Mouse (Mus musculus) limb, embryonic 14.5 days (tissue): ENCODE measurements around the gene Ppm1b. TPM values are rescaled to one million over a fixed set of nuclear protein-coding genes. Genes with fewer than 3 reads are reported as not detected.

Experiments used
- ATAC-seq: fragments of 200-750 bp; cut with Nextera tagmentation; 2 replicates; pipeline ENCODE4 v1.8.0; 2017; ENCODE audit warnings: low read depth, moderate number of reproducible peaks, moderate TSS enrichment; ENCODE audit not compliant: low FRiP score
- DNase-seq: peaks from one replicate; pipeline ENCODE4 v3.0.0-alpha.2; 2015; ENCODE audit warnings: low spot score
- H3K27ac ChIP-seq: fragments of 300-500 bp; sonication (generic); replicated peaks from 2 replicates; pipeline ENCODE4 v1.5.1; 2014; ENCODE audit warnings: low read depth, mild to moderate bottlenecking, low read length, moderate library complexity, mixed read lengths
- H3K27me3 ChIP-seq: fragments of 300-500 bp; sonication (generic); 2 replicates; pipeline ENCODE4 v1.6.1; 2014; ENCODE audit warnings: low read length, mixed read lengths; ENCODE audit not compliant: control insufficient read depth, insufficient read depth
- H3K36me3 ChIP-seq: fragments of 300-500 bp; sonication (generic); 2 replicates; pipeline ENCODE4 v1.6.1; 2014; ENCODE audit warnings: mild to moderate bottlenecking, low read length, moderate library complexity, mixed read lengths; ENCODE audit not compliant: control insufficient read depth, insufficient read depth
- H3K4me1 ChIP-seq: fragments of 300-500 bp; sonication (generic); 2 replicates; pipeline ENCODE4 v1.6.1; 2014; ENCODE audit warnings: antibody characterized with exemption, low read length, mixed read lengths; ENCODE audit not compliant: control insufficient read depth, insufficient read depth
- H3K4me2 ChIP-seq: fragments of 300-500 bp; sonication (generic); replicated peaks from 2 replicates; pipeline ENCODE4 v1.6.1; 2014; ENCODE audit warnings: low read depth, mild to moderate bottlenecking, low read length, moderate library complexity; ENCODE audit not compliant: severe bottlenecking
- H3K4me3 ChIP-seq: fragments of 300-500 bp; sonication (generic); replicated peaks from 2 replicates; pipeline ENCODE4 v1.5.1; 2014; ENCODE audit warnings: low read length
- H3K9ac ChIP-seq: fragments of 300-500 bp; sonication (generic); 2 replicates; pipeline ENCODE4 v1.6.1; 2014; ENCODE audit warnings: mild to moderate bottlenecking, low read depth, low read length, moderate library complexity; ENCODE audit not compliant: severe bottlenecking
- H3K9me3 ChIP-seq: fragments of 300-500 bp; sonication (generic); 2 replicates; pipeline ENCODE4 v1.6.1; 2016; ENCODE audit warnings: low read length; ENCODE audit not compliant: control insufficient read depth
- POLR2A ChIP-seq: fragments of 200-500 bp; IDR thresholded peaks from 2 replicates; pipeline ENCODE4 v1.8.0; 2012; ENCODE audit warnings: inconsistent platforms, mild to moderate bottlenecking, moderate library complexity, borderline replicate concordance; ENCODE audit not compliant: insufficient read depth, insufficient read length; ENCODE audit errors: extremely low read depth
- WGBS: fragments of 180-500 bp; shearing (Covaris S2); extraction: QIAGEN DNeasy Blood & Tissue Kit; methylation state at CpG from one replicate; pipeline ENCODE4 v1.1.7; 2014; 5-methylcytosine and 5-hydroxymethylcytosine counted together
- polyA plus RNA-seq, 2 experiments: library from polyadenylated mRNA; depleted of rRNA in 1 of 2; stranded (reverse) in 1 of 2; unstranded in 1 of 2; fragments of >200 nt; fragmentation: Nextera tagmentation in 1 of 2; extraction: Ambion mirVana in 1 of 2; gene quantifications; 2 replicates each; pipeline versions ENCODE4 v1.2.1 to v1.2.3; 2012 to 2014

The Ppm1b gene
- polyA plus RNA-seq, 2 experiments: 59.9 to 69.3 TPM

- no peak overlapping the region for H3K9ac ChIP-seq
- no peak overlapping the region for H3K4me3 ChIP-seq
- no peak for ATAC-seq
- H3K4me2 ChIP-seq: no peak overlapping the region
- no peaks in the 10 kb centered on the region for H3K9me3 ChIP-seq
- 0 out of 2 replicates have a peak, but pooled peaks cover 6% of the 10 kb centered on the region for H3K4me1 ChIP-seq
- no peak overlapping the region for H3K27ac ChIP-seq
- 94% methylated on average over 4 of the region's 4 CpGs for WGBS
- no peaks in the 10 kb centered on the region for H3K36me3 ChIP-seq
- H3K27me3 ChIP-seq: no peaks in the 10 kb centered on the region
- no peak for TF ChIP-seq POLR2A
- no peak for DNase-seq
Observed at GRCm38 (mm10) chr17:84938215-84938614, 18.3 kb upstream of the Ppm1b start.

DNA sequence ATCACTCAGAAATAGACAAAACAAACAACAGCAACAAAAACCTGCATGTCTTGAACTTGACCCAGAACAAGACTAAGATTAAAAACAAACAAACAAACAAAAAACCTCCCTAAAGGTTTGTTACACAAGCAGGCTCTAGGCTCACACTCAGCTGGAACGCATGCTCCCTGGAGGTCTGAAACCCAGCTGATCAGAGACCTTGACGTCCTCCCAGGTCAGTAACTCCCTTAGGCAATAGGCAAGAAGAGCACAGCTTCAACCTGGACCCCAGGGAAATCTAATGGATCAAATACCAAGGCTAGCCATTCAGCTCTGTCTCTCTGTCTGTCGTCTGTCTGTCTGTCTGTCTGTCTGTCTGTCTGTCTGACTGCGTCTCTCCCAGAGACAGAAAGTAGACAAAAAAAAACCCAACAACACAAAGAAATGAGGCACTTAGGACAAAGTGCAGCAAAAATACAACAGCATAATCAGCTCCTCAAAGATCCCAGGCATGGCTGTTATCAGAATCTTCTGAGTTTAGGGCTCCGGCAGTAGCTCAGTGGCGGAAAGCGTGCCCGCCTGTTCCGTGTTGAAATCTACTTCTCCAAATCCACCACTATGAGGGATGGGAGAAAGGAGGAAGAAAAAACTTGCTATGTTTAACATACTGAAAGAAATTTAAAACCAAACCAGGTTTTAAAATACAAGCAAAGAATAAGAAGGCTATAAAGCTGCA is 16.4 kb upstream of the Ppm1b start:
- Histone ChIP-seq H3K9ac (no peak overlapping the region), H3K9me3 (no peaks in the 10 kb centered on the region), H3K4me3 (no peak overlapping the region), H3K27ac (no peak overlapping the region), H3K36me3 (no peaks in the 10 kb centered on the region), H3K4me1 (0 out of 2 replicates have a peak, but pooled peaks cover 6% of the 10 kb centered on the region), H3K4me2 (no peak overlapping the region), H3K27me3 (no peaks in the 10 kb centered on the region)
- ATAC-seq: no peak
- DNase-seq: no peak
- WGBS: 81% methylated on average over 9 of the region's 9 CpGs
- TF ChIP-seq POLR2A: no peak

DNA sequence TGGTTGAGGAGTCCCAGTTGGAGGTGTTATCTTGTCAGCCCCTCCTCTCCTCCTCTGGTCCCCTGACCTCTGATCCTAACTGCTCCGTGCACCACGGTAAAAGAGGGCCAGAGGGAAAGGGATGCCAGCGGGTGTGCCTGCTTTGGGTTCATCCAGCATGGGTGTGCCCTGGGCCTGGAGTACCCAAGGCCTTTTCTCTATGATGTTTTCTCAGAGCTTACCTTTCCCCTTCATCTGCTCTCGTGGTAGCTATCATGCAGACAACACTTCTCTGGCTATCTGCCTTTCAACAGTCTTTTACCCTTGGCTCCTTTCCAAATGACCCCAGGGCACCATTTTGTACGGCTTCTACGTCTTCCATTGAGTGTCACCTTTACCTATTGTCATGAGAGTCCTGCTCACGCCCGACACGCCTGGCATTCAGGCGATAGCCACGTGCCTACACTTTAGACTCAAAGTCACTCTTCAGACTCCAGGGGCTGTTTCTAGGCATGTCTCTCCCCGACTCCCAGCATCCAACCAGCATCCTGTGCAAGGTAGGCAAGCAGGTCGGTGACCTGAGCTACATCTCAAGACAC is 15.2 kb upstream of the Ppm1b start:
- H3K9ac ChIP-seq: no peak overlapping the region
- H3K36me3 ChIP-seq: no peaks in the 10 kb centered on the region
- H3K27ac ChIP-seq: no peak overlapping the region
- H3K4me3 ChIP-seq: no peak overlapping the region
- H3K4me2 ChIP-seq: no peak overlapping the region
- no peak for DNase-seq
- ATAC-seq: no peak
- 0 out of 2 replicates have a peak, but pooled peaks cover 6% of the 10 kb centered on the region for H3K4me1 ChIP-seq
- 87% methylated on average over 13 of the region's 13 CpGs for WGBS
- no peaks in the 10 kb centered on the region for H3K27me3 ChIP-seq
- TF ChIP-seq POLR2A: no peak
- H3K9me3 ChIP-seq: no peaks in the 10 kb centered on the region

- Histone ChIP-seq H3K36me3 (no peaks in the 10 kb centered on the region), H3K9ac (no peak overlapping the region), H3K9me3 (no peaks in the 10 kb centered on the region), H3K27ac (no peak overlapping the region), H3K4me2 (no peak overlapping the region), H3K4me3 (no peak overlapping the region), H3K27me3 (no peaks in the 10 kb centered on the region), H3K4me1 (no peaks in the 10 kb centered on the region)
- TF ChIP-seq POLR2A: no peak
- WGBS: 87% methylated on average over 10 of the region's 10 CpGs
- ATAC-seq: no peak
- DNase-seq: no peak
Observed at GRCm38 (mm10) chr17:84942358-84943032, 14.0 kb upstream of the Ppm1b start.

GRCm38 (mm10) chr17:84943033-84943393 is 13.5 kb upstream of the Ppm1b start:
- TF ChIP-seq POLR2A: no peak
- no peak for DNase-seq
- H3K27me3 ChIP-seq: no peaks in the 10 kb centered on the region
- no peak overlapping the region for H3K27ac ChIP-seq
- no peak for ATAC-seq
- H3K4me2 ChIP-seq: no peak overlapping the region
- WGBS: 72% methylated on average over 2 of the region's 2 CpGs
- H3K9me3 ChIP-seq: no peaks in the 10 kb centered on the region
- H3K9ac ChIP-seq: no peak overlapping the region
- no peak overlapping the region for H3K4me3 ChIP-seq
- no peaks in the 10 kb centered on the region for H3K4me1 ChIP-seq
- H3K36me3 ChIP-seq: no peaks in the 10 kb centered on the region
